Mouse (Mus musculus) left cerebral cortex, adult 18-20 months (tissue): Measurements from ENCODE around the gene Eefsec. TPM values are rescaled to one million over a fixed set of nuclear protein-coding genes. Genes with fewer than 3 reads are reported as not detected.
A peak's percentile ranks its signal among the peaks of the same experiment; 100 is the strongest.

ENCODE experiments used
- DNase-seq, 2 experiments: peaks; one replicate each; pipeline ENCODE4 v3.0.0; 2021 to 2022; ENCODE audit warnings: low spot score in 2 of 2, mixed read lengths in 1 of 2
- total RNA-seq, 2 experiments: library from RNA; stranded (reverse); gene quantifications; 2 replicates each; pipeline ENCODE4 v1.2.3; 2021

Eefsec gene
- total RNA-seq, 2 experiments from 2014 or later = 21.5 to 22.9 TPM

GRCm38 (mm10) chr6:88267068-88267467 is 179.3 kb downstream of the Eefsec start:
- no peak for DNase-seq

GRCm38 (mm10) chr6:88266055-88266454 is 180.3 kb downstream of the Eefsec start:
- no peak for DNase-seq

GRCm38 (mm10) chr6:88265355-88265754 is 181.0 kb downstream of the Eefsec start:
- DNase-seq = no peak

- no peak for DNase-seq
These were observed 184.2 kb downstream of the Eefsec start for GRCm38 (mm10) chr6:88262160-88262559.

GRCm38 (mm10) chr6:88260645-88261044 is 185.7 kb downstream of the Eefsec start:
- no peak for DNase-seq

GRCm38 (mm10) chr6:88259621-88260020 is 186.7 kb downstream of the Eefsec start:
- no peak for DNase-seq

- no peak for DNase-seq
These were observed 190.9 kb downstream of the Eefsec start for GRCm38 (mm10) chr6:88255435-88255834.

GRCm38 (mm10) chr6:88254082-88254481 is 192.3 kb downstream of the Eefsec start:
- no peak for DNase-seq

- DNase-seq = no peak
These were observed 194.4 kb downstream of the Eefsec start for GRCm38 (mm10) chr6:88251798-88252478.

GRCm38 (mm10) chr6:88251396-88251795 is 194.9 kb downstream of the Eefsec start:
- no peak for DNase-seq

GRCm38 (mm10) chr6:88249231-88249630 is 197.1 kb downstream of the Eefsec start:
- DNase-seq = no peak

GRCm38 (mm10) chr6:88242604-88243003 is 203.7 kb downstream of the Eefsec start:
- peak in 1 of 2 experiments; percentile 30 for DNase-seq

- no peak for DNase-seq
These were observed 209.8 kb downstream of the Eefsec start for GRCm38 (mm10) chr6:88236513-88236912.

- no peak for DNase-seq
These were observed 210.4 kb downstream of the Eefsec start for GRCm38 (mm10) chr6:88235983-88236382.

GRCm38 (mm10) chr6:88235461-88235860 is 210.9 kb downstream of the Eefsec start:
- no peak for DNase-seq

GRCm38 (mm10) chr6:88233996-88234395 is 212.3 kb downstream of the Eefsec start:
- DNase-seq = no peak

GRCm38 (mm10) chr6:88232221-88232620 is 214.1 kb downstream of the Eefsec start:
- DNase-seq = no peak

- no peak for DNase-seq
These were observed 214.5 kb downstream of the Eefsec start for GRCm38 (mm10) chr6:88231821-88232220.

- no peak for DNase-seq
These were observed 217.1 kb downstream of the Eefsec start for GRCm38 (mm10) chr6:88229221-88229620.

- no peak for DNase-seq
These were observed 218.8 kb downstream of the Eefsec start for GRCm38 (mm10) chr6:88227537-88227936.

- no peak for DNase-seq
These were observed 219.8 kb downstream of the Eefsec start for GRCm38 (mm10) chr6:88226570-88226994.

GRCm38 (mm10) chr6:88221968-88222367 is 224.4 kb downstream of the Eefsec start, which contains the start of gene Dnajb8:
TSS of gene Dnajb8 (plus strand) at chr6:88222268.
- no peak for DNase-seq

GRCm38 (mm10) chr6:88219094-88219493 is 227.2 kb downstream of the Eefsec start:
- DNase-seq = no peak
